Mouse (Mus musculus): ENCODE data around the gene Csnk2a1. TPM values are rescaled to one million over a fixed set of nuclear protein-coding genes. Genes with fewer than 3 reads are reported as not detected.
"Not testable (repeated sequence)": the region's sequence is repeated elsewhere in the genome, so short reads cannot be mapped to it uniquely, and the experiment has no call there.

Gene Csnk2a1
- polyA plus RNA-seq, 1 experiment from 2014 or later, result 74.6 TPM

DNA sequence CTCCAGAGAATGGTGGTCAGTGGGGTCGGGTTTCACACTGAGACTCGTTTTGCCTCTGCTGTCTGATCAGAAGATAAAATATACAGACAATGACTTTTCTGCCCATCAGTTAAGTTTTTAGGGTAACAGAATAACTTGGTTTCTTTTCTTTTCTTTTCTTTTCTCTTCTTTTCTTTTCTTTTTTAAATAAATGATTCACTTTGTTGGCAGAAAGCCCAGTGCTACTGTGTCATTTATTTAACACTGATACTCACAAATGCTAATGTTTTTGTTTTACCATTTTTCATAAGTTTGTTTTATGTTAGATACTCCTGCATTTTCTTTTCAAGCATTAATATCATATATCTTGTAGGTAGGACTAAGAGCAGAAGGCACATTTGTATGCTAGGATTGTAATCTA lies 13.9 kb downstream of the Csnk2a1 start:
- H3K27ac ChIP-seq, result no peak overlapping the region
- peaks cover 18% of the 10 kb centered on the region; the same call in 1 of the 2 replicates for H3K36me3 ChIP-seq
- no peaks in the 10 kb centered on the region for H3K9me3 ChIP-seq (replicated peaks)
- no peak for ATAC-seq (replicated peaks; ENCODE audit: insufficient number of reproducible peaks, insufficient read depth, low FRiP score, low read depth)
- H3K4me3 ChIP-seq, result no peak overlapping the region
- WGBS, result 44% methylated on average over 2 of the region's 2 CpGs
- no peaks in the 10 kb centered on the region for H3K27me3 ChIP-seq
- peaks cover 5% of the 10 kb centered on the region; the same call in 1 of the 2 replicates for H3K4me1 ChIP-seq (replicated peaks)
- no peak overlapping the region for H3K9ac ChIP-seq
- H3K4me2 ChIP-seq, result no peak overlapping the region

DNA sequence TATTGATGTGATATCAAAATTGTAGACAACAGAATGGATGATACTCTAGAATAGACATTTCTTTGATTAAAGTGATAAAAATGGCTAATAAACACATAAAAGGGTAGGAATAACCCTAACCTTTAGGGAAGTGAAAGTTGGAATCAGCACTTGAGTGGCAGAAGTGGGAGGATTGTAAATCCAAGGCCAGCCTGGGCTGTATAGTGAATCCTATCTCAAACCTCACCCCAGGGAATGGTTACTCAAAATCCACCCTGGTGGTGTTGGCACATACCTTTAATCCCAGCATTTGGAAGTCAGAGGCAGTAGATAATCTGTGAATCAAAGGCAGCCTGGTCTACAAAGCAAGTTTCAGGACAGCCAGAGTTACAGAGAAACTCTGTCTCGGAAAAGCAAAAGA lies 20.6 kb downstream of the Csnk2a1 start:
- Histone ChIP-seq H3K27me3 (no peaks in the 10 kb centered on the region), H3K36me3 (peaks cover 18% of the 10 kb centered on the region), H3K9me3 (replicated peaks) (no peaks in the 10 kb centered on the region), H3K27ac (no peak overlapping the region), H3K4me2 (no peak overlapping the region), H3K4me3 (no peak overlapping the region), H3K9ac (no peak overlapping the region), H3K4me1 (replicated peaks) (peaks cover 8% of the 10 kb centered on the region; the same call in 1 of the 2 replicates)
- 76% methylated on average over 1 of the region's 1 CpGs for WGBS
- ATAC-seq (replicated peaks; ENCODE audit: insufficient number of reproducible peaks, insufficient read depth, low FRiP score, low read depth), result no peak

DNA sequence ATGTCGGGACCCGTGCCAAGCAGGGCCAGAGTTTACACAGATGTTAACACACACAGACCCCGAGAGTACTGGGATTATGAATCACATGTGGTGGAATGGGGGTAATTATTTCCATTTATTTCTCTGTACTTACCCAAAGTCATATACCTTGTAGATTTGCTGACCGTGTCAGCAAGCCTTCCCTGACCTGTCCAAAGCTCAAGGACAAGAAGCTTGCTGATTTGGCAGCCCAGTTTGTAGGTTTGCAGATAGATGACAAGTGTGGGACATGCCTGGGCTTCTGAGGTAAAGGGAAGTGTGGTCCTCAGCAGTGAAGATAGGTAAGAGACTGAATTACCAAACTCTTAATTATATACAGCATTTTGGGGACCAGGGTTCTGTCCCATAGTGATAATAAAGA lies 23.9 kb downstream of the Csnk2a1 start:
- peaks cover 8% of the 10 kb centered on the region; the same call in 1 of the 2 replicates for H3K4me1 ChIP-seq (replicated peaks)
- no peaks in the 10 kb centered on the region for H3K27me3 ChIP-seq
- no peak for ATAC-seq (replicated peaks; ENCODE audit: insufficient number of reproducible peaks, insufficient read depth, low FRiP score, low read depth)
- no peak overlapping the region for H3K27ac ChIP-seq
- no peak overlapping the region for H3K4me3 ChIP-seq
- no peak overlapping the region for H3K4me2 ChIP-seq
- 42% methylated on average over 4 of the region's 4 CpGs for WGBS
- no peak overlapping the region for H3K9ac ChIP-seq
- H3K9me3 ChIP-seq (replicated peaks), result no peaks in the 10 kb centered on the region
- peaks cover 38% of the 10 kb centered on the region for H3K36me3 ChIP-seq

DNA sequence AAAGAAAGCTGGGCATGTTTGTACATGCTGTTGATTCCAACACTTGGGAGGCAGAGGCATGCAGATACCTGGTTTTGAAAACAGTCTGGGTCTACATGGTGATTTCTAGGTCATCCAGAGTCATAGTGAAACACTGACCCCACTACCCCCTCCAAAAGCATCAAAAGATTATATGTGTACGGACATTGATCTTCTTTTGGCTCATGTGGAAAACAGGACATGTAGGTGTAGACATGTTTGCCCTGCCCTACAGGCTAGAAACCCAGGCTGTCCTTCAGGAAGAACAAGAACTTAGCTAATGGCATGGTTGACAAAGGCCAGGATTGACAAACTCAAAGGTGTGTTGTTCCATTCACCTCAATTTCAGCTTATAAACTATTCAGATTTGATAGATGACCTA lies 33.1 kb downstream of the Csnk2a1 start:
- no peaks in the 10 kb centered on the region for H3K27me3 ChIP-seq
- H3K4me1 ChIP-seq (replicated peaks), result no peaks in the 10 kb centered on the region
- H3K27ac ChIP-seq, result no peak overlapping the region
- no peak overlapping the region for H3K9ac ChIP-seq
- no peaks in the 10 kb centered on the region for H3K9me3 ChIP-seq (replicated peaks)
- peaks cover 64% of the 10 kb centered on the region for H3K36me3 ChIP-seq
- whole genome bisulfite sequencing, result 85% methylated on average over 1 of the region's 1 CpGs
- ATAC-seq (replicated peaks; ENCODE audit: insufficient number of reproducible peaks, insufficient read depth, low FRiP score, low read depth), result no peak
- no peak overlapping the region for H3K4me3 ChIP-seq
- no peak overlapping the region for H3K4me2 ChIP-seq

DNA sequence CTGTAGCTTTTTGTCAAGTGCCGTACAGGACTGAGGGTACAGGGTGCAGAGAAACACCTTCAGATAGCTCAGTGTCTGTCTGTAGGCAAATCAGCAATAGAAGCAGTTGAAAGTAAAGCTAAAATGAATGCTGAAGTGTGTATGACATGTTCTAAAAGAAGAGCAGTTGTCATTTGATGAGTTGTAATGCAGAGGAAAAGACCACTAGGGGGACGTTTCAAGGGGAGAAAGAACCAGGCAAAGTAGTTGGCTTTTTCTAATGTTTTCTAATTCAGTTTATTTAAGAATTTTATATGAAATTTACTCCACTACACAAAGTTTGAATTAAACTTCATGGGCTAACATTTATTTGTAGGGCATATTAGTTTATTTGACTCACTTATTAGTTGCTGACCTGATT lies 47.0 kb downstream of the Csnk2a1 start:
- Histone ChIP-seq H3K4me1 (replicated peaks) (no peaks in the 10 kb centered on the region), H3K9ac (no peak overlapping the region), H3K27ac (no peak overlapping the region), H3K9me3 (replicated peaks) (no peaks in the 10 kb centered on the region), H3K4me2 (no peak overlapping the region), H3K36me3 (peaks cover 74% of the 10 kb centered on the region), H3K4me3 (no peak overlapping the region), H3K27me3 (no peaks in the 10 kb centered on the region)
- 79% methylated on average over 2 of the region's 2 CpGs for WGBS
- no peak for ATAC-seq (replicated peaks; ENCODE audit: insufficient number of reproducible peaks, insufficient read depth, low FRiP score, low read depth)

DNA sequence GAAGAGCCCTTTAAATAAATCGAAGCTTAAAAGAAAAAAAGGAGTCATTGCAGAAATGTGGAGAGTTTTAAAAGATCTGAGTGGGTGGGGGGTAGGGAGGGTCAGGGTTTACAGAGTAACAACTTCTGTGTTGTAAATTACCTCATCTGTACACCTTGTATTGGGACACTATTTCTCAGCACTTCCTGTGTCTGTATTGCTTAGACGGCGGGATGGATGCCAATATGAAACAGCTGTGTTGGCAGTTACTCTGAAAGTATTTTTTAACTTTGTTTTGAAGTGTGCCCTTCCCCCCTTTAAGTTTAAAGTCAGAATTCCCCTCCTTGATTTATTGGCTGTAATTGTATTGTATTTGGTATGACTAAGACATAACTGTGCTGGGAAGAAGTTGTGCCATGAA lies 54.8 kb downstream of the Csnk2a1 start:
- Histone ChIP-seq H3K9ac (no peak overlapping the region), H3K4me2 (no peak overlapping the region), H3K27ac (no peak overlapping the region), H3K36me3 (peaks cover 71% of the 10 kb centered on the region), H3K4me3 (no peak overlapping the region), H3K4me1 (replicated peaks) (no peaks in the 10 kb centered on the region), H3K27me3 (no peaks in the 10 kb centered on the region), H3K9me3 (replicated peaks) (no peaks in the 10 kb centered on the region)
- no peak for ATAC-seq (replicated peaks; ENCODE audit: insufficient number of reproducible peaks, insufficient read depth, low FRiP score, low read depth)
- 81% methylated on average over 3 of the region's 3 CpGs for WGBS

DNA sequence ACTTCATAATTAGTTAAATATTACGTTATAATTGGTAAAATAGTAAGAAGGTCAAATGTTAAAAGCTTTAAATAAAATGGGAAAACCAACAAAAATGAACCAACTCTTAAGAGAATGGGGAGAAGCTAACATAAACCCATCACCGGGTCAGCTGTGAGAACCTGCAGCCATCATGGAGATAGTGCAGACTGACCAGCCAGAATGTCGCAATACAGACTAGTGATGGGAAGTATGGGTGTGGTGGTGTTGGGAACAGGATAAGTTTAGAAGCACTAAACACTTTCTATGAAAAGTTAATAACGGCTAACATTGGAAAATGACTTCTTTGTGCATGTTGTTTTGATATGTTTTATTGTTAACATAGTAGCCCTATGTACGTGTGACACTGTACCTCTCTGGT lies 60.9 kb downstream of the Csnk2a1 start:
- no peak for ATAC-seq (replicated peaks; ENCODE audit: insufficient number of reproducible peaks, insufficient read depth, low FRiP score, low read depth)
- WGBS, result 88% methylated on average over 5 of the region's 5 CpGs

DNA sequence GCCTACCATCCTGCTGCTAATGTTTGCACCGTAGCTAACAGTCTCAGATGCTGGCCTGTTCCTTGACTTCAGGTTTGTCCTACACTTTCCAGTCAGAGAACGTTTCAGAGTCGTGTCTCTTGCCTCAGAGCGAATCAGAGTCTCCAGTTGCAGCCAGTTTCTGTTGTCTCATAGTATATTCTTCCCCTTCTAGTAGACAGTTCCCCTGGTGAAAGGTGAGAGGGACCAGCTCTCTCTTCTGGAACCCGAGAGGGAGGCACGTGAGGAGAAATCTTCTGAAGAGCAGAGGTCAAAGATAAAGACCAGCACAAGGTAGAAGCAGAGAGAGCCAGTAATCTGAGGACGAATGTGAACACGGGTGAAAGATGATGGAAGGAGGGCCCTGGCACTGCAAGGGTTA lies 61.4 kb downstream of the Csnk2a1 start:
- H3K36me3 ChIP-seq, result peaks cover 31% of the 10 kb centered on the region
- WGBS, result 61% methylated on average over 8 of the region's 8 CpGs
- no peak for ATAC-seq (replicated peaks; ENCODE audit: insufficient number of reproducible peaks, insufficient read depth, low FRiP score, low read depth)

More for the DNA sequence above, 60.9 kb downstream of the Csnk2a1 start:
- Histone ChIP-seq H3K4me2 (no peak overlapping the region), H3K9me3 (replicated peaks) (no peaks in the 10 kb centered on the region), H3K4me1 (replicated peaks) (no peaks in the 10 kb centered on the region), H3K27me3 (no peaks in the 10 kb centered on the region), H3K4me3 (no peak overlapping the region), H3K9ac (no peak overlapping the region), H3K27ac (no peak overlapping the region), H3K36me3 (peaks cover 36% of the 10 kb centered on the region)

DNA sequence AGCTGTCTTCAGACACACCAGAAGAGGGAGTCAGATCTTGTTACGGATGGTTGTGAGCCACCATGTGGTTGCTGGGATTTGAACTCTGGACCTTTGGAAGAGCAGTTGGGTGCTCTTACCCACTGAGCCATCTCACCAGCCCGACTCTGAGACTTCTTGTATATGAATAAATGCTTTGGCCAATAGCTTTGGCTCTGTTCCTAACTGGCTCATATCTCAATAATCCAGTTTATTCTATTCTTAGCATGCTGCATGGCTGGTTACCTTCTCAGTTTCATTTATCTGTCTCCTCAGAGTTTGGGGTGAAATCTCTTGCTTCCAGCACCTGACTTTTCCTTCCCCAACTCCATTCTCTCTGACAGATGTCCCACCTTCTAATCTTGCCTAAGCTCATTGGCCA lies 63.0 kb downstream of the Csnk2a1 start:
- not testable (repeated sequence) for H3K9me3 ChIP-seq (replicated peaks); H3K4me1 ChIP-seq (replicated peaks); H3K27ac ChIP-seq; ATAC-seq (replicated peaks; ENCODE audit: insufficient number of reproducible peaks, insufficient read depth, low FRiP score, low read depth); H3K9ac ChIP-seq; H3K27me3 ChIP-seq; H3K4me3 ChIP-seq; H3K4me2 ChIP-seq
- WGBS, result 66% methylated on average over 2 of the region's 2 CpGs
- peaks cover 15% of the 10 kb centered on the region for H3K36me3 ChIP-seq

More for the DNA sequence above, 61.4 kb downstream of the Csnk2a1 start:
- no peak overlapping the region for H3K4me2 ChIP-seq
- H3K9ac ChIP-seq, result no peak overlapping the region
- no peaks in the 10 kb centered on the region for H3K9me3 ChIP-seq (replicated peaks)
- no peak overlapping the region for H3K4me3 ChIP-seq
- no peak overlapping the region for H3K27ac ChIP-seq
- peaks cover under 1% of the 10 kb centered on the region for H3K4me1 ChIP-seq (replicated peaks)
- H3K27me3 ChIP-seq, result no peaks in the 10 kb centered on the region

DNA sequence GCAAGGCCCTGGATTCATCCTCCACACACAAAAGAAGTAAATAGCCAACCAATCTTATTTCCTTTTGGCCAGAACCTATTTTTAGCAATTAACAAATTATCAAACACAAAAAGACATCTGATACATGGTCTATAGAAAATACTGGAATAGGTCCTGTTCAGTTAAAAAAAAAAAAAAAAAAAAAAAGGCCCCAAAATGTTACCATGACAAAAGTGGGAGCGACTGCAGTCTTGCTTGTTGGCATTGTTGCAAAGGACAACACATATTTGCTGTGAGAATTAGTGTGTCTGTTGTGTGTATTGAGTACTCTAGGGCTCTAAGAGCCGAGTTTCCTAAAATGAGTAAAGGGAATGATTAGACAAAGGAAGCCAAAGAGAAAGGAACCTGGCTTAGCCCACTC lies 65.8 kb downstream of the Csnk2a1 start:
- no peak overlapping the region for H3K4me3 ChIP-seq
- no peaks in the 10 kb centered on the region for H3K9me3 ChIP-seq (replicated peaks)
- 54% methylated on average over 2 of the region's 2 CpGs for WGBS
- H3K4me2 ChIP-seq, result no peak overlapping the region
- H3K36me3 ChIP-seq, result no peaks in the 10 kb centered on the region
- no peak overlapping the region for H3K9ac ChIP-seq
- peaks cover 20% of the 10 kb centered on the region for H3K4me1 ChIP-seq (replicated peaks)
- H3K27ac ChIP-seq, result no peak overlapping the region
- no peak for ATAC-seq (replicated peaks; ENCODE audit: insufficient number of reproducible peaks, insufficient read depth, low FRiP score, low read depth)
- H3K27me3 ChIP-seq, result no peaks in the 10 kb centered on the region

DNA sequence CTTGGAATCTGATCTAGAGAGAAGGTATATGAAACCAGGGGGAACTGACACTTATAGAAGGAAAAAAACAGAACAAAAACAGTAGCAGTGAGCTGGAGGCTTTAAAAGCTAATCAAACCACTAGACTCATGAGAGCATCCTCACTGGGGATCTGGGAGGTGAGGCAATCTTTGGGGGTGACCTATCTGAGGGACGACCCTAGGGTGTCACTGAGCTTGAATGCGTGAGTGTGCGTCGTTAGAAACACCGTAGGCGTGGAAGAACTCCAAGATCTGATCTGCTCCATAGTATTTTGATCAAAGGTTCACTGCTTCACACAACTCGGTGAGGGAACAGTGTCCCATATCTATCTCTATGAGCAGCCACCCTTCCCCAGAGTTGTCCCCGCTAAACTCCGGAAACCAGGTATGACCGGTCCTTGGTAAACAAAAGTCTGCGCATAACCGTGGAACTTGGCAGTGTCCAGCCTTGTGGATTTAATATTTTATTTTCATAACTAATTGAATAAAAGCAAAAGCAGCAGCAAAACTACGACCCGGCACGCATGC lies 66.6 kb downstream of the Csnk2a1 start:
- peak; percentile 32 for ATAC-seq (replicated peaks; ENCODE audit: insufficient number of reproducible peaks, insufficient read depth, low FRiP score, low read depth)
- Histone ChIP-seq H3K4me1 (replicated peaks) (peaks cover 26% of the 10 kb centered on the region), H3K4me3 (peak overlapping the region; percentile 88), H3K27me3 (no peaks in the 10 kb centered on the region), H3K9ac (peak overlapping the region; percentile 94), H3K27ac (no peak overlapping the region), H3K36me3 (no peaks in the 10 kb centered on the region), H3K9me3 (replicated peaks) (no peaks in the 10 kb centered on the region), H3K4me2 (peak overlapping the region; percentile 74)
- WGBS, result under 1% methylated on average over 15 of the region's 15 CpGs

DNA sequence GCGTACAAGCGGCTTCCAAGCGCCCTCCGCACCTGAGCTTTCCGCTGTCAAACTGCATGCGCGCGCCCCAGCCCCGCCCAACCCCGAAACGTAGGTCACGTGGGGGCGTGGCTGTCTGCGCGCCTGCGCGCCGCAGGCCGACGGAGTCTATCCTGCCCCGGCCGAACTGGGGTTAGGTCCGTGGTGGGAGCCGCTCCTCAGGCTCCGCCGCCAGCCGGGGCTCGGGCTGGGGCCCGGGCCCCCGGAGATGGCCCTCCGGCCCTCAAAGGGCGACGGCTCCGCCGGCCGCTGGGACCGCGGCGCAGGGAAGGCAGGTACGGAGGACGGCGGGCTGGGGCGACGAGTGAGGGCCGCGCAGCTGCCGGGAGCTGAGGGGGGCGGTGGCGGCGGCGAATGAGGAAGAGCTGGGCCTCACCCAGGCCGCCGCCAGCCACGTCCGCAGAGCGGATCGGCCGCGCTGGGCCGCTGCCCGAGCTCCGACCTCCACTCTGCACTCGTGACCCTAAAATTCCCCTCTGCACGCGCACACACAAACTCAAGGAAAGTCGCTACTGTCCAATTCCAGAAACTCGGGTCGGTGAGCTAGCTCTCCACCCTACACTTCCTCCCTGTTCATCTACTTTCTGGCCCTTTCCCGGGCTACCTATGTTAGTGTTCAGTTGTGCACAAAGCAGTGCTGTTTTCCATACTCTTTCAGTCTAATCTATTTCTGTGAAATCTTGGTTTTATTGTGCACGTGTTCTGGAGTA lies 67.3 kb downstream of the Csnk2a1 start, which contains the start of gene Tbc1d20:
Tbc1d20 (plus strand) TSS at position 102 of the 749 bp plus-strand sequence.
- Histone ChIP-seq H3K9ac (peak within 1 kb of the TSS; percentile 94), H3K36me3 (no peaks in the 10 kb centered on the region), H3K4me3 (peak within 1 kb of the TSS; percentile 88), H3K4me1 (replicated peaks) (peaks cover 31% of the 10 kb centered on the region), H3K27ac (peak within 1 kb of the TSS; percentile 94), H3K4me2 (peak within 1 kb of the TSS; percentile 74), H3K9me3 (replicated peaks) (no peaks in the 10 kb centered on the region), H3K27me3 (no peaks in the 10 kb centered on the region)
- ATAC-seq (replicated peaks; ENCODE audit: insufficient number of reproducible peaks, insufficient read depth, low FRiP score, low read depth), result peak; percentile 99
- under 1% methylated on average over 68 of the region's 70 CpGs for WGBS
